Mouse (Mus musculus): ENCODE data around the gene Gjc3.
"Not testable (repeated sequence)": the region's sequence is repeated elsewhere in the genome, so short reads cannot be mapped to it uniquely, and the experiment has no call there.

Gene Gjc3

DNA sequence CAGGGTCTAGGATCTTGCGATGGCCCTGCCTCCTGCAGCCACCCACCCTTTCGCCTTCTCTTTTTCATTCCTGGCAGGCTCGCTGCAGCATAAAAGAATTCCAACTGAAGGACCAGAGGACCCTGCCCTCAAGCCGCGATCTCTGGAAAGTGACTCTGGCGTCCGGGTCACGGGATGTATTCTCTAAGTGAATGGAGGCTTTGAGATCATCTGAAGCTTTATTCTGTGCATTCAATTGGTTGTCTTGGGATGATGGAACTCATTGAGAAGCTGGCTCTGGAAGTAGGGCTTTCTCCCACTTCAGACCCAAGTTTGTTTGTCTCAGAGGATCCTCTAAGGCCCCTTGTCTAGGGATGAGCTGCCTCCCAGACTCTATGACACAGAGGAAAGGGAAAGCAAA is at the start of gene Gjc3:
Gene Gjc3, minus strand, starts transcription at position 154 of the 400 bp plus-strand sequence.
- DNase-seq (ENCODE audit: low spot score): no peak

DNA sequence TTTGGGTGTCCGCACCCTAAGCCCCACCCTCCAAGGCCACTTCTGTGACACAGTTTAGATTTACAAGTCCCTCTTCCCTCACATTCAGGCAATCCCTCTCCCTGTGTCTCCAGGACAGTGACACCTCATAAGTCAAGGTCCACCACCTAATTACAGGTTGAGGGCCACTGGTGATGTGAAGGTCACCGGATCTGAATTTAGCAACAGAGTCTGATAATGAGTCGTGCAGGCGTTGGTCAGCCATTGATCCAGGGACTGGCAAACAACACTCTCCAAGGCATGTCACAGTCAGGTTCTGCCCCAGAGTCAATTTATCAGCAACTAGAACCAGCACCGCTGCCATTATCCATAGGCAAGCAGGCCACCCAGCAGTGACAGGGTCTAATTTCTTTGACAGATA is 49.5 kb upstream of the Gjc3 start:
- no peak for DNase-seq (ENCODE audit: low spot score)

DNA sequence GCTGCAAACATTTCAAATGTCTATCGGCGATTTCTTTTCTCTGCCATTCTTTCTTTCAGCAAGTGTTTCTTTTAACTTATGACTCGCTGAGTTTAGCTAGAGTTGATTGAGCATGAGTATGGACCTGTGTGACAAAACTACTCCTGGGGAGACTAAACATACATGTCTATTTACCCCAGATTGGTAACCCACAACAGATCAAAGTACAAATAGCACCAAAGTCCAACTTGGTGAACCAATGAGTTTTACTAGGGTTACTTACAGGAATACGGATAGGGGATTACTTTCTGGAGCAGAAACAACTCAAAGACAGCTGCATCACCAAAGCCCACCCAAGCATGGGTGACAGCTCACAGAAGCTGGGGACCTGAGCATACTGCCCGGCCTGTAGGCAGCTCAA is 46.5 kb upstream of the Gjc3 start:
- DNase-seq (ENCODE audit: low spot score): no peak

DNA sequence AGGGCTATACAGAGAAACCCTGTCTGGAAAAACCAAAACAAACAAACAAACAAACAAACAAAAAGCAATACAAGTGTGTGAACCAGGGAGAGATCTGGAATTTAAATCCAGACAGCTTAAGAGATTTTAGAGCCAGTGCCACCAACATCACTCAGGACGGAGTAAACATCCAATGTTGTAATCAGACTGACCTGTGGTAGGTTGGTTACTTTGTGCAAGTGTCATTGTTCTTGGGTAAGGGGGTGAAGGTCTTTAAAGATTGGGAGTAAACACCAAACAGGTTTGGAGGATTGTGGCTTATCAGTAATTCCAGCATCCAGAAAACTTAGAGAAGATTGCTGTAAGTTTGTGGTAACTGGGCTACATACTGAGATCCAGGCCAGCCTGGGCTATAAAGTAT is 23.5 kb upstream of the Gjc3 start:
- DNase-seq (ENCODE audit: low spot score): no peak

DNA sequence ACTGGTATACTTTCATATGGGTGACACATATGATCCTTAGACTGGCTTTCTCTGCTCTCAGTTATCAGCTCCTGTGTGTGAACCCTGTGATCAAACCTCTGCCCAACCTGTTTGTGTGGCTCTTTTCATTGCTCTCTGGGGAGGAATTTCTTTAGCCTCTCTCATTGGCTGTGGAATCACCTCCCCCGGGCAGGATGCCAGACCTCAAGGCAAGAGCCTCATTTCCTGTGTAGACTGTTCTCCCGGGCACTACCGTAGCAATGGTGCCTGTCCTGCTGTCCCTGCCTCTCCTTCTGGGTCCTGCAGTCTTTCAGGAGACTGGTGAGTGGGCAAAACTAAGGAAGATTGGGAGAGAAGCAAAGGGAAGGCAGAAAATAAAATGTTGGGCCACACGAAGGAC is 18.4 kb upstream of the Gjc3 start, which contains the start of gene Azgp1:
Gene Azgp1, plus strand, starts transcription at position 221 of the 400 bp plus-strand sequence.
- DNase-seq (ENCODE audit: low spot score): no peak

DNA sequence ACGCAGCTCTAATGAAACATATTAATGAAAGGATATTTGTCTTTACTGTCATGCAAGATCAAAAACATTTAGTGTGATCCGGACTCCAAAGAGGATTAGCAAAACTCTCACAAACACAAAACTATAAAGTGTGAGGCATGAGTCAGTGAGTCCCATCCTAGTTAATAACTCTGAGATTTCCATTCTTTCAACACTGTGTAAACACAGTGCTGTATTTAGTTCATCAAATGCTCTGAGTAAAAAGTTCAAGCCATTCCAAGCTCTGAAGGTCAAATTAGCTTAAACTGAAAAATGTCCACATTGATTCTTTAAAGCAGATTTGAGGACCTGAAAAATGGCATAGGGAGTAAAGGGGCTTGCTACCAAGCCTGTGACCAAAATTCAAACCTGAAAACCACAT is 16.2 kb upstream of the Gjc3 start:
- no peak for DNase-seq (ENCODE audit: low spot score)

DNA sequence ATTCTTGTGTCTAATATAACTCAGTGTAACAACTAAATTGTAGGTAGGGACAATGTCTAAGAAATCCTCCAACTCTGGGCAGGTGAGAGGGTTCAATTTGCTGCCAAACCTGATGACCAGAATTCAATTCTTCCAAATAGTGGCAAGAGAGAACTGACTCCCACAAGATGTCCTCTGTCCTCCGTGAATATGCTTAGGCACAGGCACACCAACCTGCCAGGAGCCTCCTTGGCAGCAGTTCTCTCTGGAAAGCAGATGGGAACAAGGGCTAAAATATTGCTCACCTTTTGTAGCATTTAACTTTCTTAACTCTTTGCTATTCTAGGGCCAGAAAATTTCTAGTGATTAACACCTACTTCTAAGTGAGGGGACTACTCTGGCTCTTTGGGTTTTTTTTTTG is 14.4 kb upstream of the Gjc3 start:
- no peak for DNase-seq (ENCODE audit: low spot score)

DNA sequence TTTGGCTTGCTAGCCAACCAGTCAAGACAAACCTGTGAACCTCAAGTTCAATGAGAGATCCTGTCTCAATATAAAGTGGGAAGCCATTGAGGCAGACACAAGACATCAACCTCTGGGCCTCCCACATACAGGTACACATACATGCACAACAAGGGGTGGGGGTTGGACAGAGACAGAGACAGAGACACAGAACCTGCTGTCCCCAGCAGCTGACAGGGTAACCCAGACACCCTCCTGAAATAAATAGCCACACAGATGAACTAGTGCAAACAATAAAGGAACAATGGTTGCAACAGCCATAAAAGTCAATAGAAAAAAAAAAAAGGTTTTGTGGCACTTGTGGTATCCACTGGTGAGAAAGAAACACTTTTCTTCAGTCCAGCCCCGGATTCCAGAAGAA is 12.5 kb upstream of the Gjc3 start:
- DNase-seq (ENCODE audit: low spot score): no peak

DNA sequence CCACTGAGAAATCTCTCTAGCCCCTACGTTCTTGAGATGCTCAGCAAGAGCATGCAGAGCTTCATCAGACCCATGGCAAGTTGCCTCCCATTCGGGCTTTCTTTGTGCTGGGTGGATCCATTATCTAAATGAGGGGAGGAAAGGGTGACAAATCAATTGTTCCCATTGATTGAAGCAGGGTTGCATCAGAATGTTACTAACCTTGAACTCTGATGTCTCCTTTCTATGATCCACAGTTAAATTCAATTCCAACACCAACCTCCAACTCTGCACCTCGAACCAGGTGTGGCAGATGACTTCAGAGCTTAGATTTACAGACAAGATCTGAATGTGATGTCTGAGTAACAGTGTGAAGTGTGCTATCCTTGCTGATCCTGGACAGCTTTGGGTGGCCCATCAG is 11.8 kb upstream of the Gjc3 start:
- DNase-seq (ENCODE audit: low spot score): no peak

DNA sequence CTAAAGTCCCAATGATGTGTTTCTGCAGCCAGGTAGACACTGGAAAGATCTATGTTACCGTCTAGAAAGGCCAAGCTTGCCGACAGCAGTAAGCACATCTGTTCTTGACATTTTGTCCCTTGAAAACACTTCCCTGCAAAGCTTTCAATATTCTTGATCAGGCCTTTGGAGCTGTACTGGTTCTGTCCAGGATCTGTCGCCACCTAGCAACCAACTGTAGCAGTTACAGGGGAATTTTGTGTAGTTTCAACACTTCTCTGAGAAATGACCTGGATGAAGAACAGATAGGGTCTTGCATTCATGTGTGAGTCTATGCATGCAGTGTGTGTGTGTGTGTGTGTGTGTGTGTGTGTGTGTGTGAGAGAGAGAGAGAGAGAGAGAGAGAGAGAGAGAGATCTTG is 10.8 kb upstream of the Gjc3 start:
- no peak for DNase-seq (ENCODE audit: low spot score)

DNA sequence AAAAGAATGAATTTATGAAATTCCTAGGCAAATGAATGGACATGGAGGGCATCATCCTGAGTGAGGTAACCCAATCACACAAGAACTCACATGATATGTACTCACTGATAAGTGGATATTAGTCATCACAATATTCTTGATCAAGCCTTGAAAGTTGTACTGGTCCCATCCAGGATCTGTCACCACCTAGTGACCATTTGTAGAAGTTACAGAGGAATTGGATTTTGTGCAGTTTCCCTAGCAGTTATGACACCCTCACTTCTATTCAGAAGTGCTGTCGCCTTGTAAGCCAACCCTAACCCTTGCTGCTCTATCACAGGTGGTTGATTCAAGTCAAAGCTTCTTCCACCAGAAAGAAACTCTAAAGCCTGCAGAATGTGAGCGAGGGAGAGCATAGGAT is 10.3 kb upstream of the Gjc3 start:
- no peak for DNase-seq (ENCODE audit: low spot score)

DNA sequence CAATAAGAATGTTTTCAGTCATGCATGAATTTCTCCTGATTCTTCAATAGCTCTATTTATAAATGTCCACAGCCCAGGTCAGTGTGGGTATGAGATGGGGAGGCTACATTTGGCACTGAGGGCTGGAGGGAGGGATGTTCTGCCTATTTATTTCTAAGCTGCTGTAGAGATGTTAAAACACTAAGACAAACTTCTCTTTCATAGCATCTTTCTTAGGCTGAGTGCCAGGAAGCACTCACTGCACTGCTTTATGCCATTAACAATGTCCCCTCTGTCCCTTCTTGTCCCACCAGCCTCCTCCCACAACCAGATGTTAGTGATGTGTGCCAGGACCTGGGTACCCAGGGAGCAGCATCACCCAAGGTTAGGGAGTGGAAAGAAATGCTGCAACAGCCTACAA is 3.6 kb upstream of the Gjc3 start:
- no peak for DNase-seq (ENCODE audit: low spot score)

DNA sequence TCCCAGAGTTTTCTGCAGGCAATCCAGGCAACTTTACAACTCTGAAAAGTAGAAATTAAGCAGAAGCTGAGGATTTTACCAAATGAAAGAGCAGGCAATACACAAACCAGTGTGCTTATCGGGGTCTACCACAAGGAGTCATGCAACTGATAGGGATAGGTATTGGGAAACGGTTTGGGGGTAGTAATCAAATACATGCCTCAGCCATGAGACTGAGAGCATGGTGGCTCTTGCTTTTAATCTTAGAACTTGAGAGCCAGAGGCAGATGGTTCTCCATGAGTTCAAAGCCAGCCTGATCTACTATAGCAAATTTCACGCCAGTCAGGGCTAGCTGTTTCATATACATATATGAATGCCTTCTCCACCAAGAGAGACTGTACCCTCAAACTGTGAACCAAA is 6.5 kb downstream of the Gjc3 start:
- no peak for DNase-seq (ENCODE audit: low spot score)

DNA sequence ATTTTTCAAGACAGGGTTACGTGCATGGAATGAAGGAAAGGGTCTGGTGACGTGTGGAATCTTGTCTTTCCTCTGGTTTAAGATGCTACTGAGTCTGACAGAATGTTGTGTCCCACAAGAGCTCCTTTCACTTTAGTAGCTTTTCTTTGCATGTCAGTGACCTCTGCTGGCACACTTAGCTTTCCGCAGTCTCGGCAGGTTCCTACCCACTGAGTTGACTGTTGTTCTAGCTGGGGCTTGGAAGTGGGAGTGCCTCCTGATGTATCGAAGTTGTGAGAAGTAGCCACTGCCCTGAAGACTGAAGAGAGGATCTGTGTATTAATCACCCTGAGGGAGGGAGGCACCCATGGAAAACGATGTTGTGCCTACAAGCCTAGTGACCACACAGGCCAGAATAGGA is 11.7 kb downstream of the Gjc3 start:
- DNase-seq (ENCODE audit: low spot score): no peak

DNA sequence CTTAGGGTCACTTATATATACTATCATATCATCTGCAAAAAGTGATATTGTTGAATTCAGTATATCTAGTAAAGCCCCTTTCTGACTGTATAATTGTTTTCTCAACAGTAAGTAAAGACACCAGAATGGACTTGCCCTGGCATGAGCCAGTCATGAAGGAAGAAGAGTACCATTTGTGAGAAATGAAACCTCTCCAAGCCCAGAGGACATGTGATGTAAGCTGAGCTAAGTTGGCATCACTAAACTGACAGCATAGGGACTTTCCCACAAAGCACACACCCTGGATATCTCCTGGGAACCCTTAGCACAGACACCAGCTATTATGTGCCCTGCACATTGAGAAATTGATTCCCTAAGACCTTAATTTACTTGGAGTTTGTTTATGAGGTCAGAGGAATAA is 15.6 kb downstream of the Gjc3 start:
- no peak for DNase-seq (ENCODE audit: low spot score)

DNA sequence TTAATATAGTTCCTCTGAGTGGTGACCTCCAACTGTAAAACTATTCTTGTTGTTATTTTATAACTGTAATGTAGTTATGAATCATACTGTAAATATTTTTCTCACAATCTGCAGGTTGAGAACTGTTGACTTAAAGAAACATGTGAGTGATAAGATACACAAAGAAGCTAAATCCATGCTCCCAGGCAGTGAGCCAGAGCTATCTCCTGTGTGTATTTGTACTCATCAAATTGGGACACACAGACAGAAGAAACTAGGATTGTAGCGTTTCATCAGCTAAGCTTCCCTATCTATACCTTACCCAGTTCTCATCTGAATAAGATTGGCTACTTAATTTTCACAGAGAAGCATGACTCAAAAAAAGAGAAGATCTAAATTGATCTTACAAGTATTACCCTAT is 19.8 kb downstream of the Gjc3 start:
- DNase-seq (ENCODE audit: low spot score): no peak

DNA sequence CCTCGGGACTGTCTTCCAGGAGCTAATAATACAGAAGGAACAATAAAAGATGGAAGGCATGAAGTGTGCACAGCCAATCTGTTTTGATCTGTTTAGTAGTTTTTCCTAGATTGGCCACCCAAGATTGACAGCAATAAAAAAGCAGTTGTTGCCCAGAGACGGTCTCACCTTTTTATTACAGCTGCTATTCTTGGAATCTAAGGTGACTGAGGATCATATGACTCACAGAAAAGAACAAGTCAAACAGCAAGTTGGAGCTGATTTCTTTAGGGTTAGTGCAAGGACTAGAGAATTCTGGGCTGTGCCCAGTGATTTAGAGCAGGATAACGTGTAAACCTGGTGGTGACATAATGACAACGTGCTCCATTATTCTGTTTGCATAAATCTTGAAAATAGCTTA is 21.9 kb downstream of the Gjc3 start:
- DNase-seq (ENCODE audit: low spot score): no peak

DNA sequence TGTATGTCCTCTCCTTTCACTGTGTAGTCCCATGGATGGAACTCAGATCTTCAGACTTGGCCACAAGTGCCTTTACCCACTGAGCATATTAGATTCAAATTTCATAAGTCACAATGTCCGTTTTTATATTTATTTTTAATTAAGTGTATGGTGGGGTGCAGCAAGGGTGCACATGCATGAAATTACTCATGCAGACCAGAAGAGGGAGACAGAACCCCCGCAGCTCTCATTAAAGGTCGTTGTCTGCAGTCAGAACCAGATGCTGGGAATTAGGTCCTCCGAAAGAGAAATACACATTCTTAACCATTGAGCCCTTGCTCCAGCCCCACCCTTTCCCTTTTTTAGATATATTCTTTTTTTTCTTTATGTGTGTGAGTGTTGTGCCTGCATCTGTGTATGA is 25.7 kb downstream of the Gjc3 start:
- no peak for DNase-seq (ENCODE audit: low spot score)

DNA sequence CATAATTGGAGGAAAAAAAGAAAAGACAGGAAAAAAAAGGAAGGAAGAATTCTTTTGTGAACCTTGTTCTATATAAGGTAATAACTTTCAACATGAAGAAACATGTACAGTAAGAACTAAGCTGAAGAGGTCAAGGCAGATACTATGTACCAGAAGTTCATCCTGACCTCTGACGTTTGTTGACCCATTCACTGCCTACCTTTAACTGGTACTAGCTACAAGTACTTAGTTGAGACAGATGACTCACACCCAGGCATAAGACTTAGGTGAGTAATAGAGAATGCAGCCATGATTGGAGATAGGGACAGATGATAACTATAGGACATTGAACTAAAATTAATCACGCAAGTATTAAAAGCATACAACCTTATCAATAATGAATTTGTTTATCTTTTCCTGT is 26.4 kb downstream of the Gjc3 start:
- no peak for DNase-seq (ENCODE audit: low spot score)

DNA sequence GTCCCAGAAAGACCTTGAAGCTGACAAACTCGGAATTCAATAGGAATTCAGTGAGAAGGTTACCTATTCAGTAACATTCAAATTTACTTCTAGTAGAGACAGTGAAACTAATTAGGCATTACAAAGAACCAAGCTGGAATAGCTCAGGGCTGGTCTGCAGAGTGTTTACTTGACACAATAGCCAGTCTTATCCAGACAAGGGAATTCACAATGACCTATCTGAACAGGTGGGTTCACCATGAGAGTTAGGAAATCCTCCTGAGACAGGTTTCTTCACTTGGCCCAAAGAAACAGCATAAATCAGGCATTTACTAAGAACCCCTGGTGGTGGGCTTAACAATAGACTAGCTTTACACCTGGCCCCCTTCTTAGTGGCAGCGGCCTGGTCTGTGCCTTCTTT is 29.0 kb downstream of the Gjc3 start:
- DNase-seq (ENCODE audit: low spot score): not testable (repeated sequence)

DNA sequence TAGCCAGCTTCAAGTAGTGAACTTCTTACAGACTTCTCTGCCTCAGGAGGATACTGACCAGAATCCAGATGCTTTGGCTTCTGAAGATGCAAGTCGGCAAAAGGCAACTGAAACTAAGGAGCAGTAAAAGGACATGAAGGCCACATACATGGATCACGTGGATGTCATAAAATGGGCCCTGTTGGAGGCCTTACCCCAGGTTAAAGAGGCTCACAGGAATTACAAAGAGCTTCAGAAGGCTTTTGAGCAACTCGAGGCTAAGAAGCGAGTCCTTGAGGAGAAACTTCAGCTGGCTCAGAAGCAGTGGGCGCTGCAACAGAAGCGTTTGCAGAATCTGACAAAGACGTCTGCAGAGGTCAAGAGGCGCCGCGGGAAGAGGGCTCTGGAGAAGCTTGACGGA is 34.5 kb downstream of the Gjc3 start:
- no peak for DNase-seq (ENCODE audit: low spot score)

DNA sequence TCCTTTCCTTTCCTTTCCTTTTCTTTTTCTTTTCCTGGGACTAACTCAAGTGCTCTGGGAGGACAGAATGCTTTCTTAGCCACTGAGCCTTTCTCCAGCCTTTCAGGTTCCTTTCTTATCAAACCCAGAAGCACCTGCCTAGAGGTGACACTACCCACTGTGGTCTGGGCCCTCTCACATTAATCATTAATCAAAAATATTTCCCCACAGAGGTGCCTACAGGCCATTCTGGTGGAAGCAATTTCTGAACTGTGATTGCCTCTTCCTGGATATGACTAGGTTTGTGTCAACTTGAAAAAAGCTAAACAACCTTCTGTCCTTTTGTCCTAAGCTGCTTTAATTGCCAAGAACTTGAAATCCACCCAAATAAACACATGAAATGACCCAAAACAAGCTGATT is 40.7 kb downstream of the Gjc3 start:
- DNase-seq (ENCODE audit: low spot score): no peak

DNA sequence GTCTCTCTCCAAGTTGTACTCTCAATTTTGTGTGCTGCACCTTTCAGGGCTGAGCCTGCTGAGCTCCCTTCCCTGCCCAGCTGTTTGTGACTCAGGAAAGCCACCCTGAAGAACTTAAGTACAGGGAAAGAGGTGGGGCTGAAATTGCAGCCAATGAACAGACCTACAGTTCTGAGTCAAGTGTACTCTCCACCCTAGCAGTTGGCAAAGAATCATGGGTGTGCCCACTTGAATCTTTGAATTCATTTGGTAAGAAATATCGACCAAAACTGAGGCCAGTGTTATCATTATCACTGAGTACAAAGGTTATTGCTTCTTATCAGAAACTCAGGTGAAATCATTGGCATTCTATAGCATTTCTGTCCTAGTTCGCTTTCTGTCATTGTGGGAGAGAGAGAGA is 41.4 kb downstream of the Gjc3 start, which contains the start of gene Cyp3a13:
Gene Cyp3a13, minus strand, starts transcription at position 88 of the 400 bp plus-strand sequence.
- DNase-seq (ENCODE audit: low spot score): no peak

DNA sequence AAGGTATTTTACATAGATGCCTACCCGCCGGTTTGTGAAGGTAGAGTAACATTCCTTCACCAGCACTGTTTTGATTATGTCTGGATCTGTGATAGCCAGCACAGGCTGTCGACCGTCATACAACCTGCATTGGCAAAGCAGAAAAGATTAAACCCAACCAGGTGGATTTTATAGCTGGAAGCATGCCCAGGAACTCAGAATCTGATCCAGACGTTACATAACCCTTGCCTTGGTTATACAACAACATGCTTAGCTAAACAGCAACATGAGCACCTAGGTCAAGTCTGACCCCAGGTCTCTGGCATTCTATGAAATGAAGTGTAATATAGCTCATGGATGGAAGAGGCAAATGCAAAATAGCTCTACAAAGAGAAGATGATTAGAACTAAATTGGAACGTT is 47.3 kb downstream of the Gjc3 start:
- no peak for DNase-seq (ENCODE audit: low spot score)

DNA sequence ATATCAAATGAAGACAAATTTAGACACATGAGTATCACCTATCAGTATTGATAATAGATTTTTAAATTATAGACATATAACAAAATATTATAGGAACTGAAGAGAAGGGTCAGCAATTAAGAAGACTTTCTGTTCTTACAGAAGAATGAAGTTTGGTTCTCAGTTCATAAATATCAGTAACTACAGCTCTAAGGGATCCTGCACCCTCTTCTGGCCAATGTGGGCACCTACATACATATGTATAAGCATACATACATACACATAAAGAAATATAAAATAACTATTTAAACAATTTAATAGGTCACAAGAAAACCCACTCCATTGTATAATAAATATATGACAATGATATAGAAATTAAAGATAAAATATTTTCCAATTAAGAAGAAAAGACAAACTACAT is 48.4 kb downstream of the Gjc3 start:
- DNase-seq (ENCODE audit: low spot score): no peak

All from c-Kit-positive CD71-positive TER-119-positive erythroid progenitor cells, embryonic 14.5 days (primary cell).